Mouse (Mus musculus): ENCODE data around the gene Hras. TPM values are rescaled to one million over a fixed set of nuclear protein-coding genes. Genes with fewer than 3 reads are reported as not detected.

The Hras gene
- polyA plus RNA-seq (2014; fragmentation: Illumina TruSeq; extraction: RNeasy Lipid Tissue Mini Kit (QIAGEN cat#74804); ENCODE audit: low read depth, low replicate concordance): 59.1 TPM

DNA sequence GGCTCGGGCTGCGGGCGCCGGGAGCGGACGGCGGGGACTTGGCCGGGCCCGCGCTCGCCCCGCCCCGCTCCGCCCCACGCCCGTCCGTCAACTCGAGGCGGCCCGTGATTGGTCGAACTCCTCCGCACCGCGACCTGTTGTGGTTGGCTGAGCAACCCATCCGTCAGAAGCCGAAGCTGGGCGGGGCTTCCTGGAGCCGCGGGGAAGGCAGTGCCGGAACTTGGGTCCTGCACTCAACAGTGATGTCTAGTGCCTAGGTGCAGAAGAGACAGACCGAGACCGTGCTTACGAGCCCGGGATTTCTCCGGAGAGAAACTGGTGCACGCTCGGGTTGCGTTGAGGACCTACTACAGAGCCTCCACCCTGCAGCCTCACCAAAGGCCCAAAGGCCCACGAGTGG lies at the start of gene Hras, which contains the start of gene Lrrc56:
Gene Hras, minus strand, starts transcription at position 58 of the 400 bp plus-strand sequence.
Gene Lrrc56, plus strand, starts transcription at position 210 of the 400 bp plus-strand sequence.

DNA sequence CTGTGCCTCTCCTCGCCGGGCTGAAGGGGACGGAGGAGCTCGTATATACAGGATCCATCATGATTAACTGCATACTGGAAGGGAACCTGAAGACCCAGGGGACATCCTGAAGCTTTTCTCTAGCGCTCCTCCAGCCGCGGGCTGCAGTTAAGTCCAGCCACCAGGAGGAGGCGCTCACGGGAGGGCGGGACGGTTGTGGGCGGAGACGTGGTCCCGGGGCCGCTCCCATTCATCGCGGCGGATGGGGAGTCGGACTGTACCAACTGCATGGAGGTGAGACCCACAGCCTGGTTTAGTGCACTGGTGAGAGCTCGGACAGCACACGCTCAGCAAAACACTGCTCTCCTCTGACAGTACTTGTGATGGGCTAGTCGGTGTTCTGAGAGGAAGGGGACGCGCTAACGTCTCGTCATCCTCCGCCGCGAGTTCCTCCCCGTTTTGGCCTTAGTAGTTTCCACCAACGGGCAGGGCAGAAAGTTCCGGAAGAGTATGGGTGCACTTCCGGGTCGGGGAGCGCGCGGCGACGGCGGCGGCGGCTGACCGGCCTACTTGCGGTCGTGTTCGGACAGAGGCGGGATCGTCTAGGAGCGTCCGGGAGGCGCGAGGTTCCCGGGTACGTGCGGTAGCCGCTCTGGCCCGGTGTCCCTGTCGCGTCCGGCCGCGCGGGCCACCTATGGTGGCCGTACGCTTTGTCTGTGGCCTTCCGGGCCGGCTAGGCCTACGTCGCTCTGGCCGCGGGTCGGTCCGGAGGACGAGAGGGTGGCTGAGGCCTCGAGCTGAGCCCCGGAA lies 34.7 kb upstream of the Hras start, which contains the start of gene Phrf1:
Gene Phrf1, plus strand, starts transcription at position 506 of the 789 bp plus-strand sequence.

DNA sequence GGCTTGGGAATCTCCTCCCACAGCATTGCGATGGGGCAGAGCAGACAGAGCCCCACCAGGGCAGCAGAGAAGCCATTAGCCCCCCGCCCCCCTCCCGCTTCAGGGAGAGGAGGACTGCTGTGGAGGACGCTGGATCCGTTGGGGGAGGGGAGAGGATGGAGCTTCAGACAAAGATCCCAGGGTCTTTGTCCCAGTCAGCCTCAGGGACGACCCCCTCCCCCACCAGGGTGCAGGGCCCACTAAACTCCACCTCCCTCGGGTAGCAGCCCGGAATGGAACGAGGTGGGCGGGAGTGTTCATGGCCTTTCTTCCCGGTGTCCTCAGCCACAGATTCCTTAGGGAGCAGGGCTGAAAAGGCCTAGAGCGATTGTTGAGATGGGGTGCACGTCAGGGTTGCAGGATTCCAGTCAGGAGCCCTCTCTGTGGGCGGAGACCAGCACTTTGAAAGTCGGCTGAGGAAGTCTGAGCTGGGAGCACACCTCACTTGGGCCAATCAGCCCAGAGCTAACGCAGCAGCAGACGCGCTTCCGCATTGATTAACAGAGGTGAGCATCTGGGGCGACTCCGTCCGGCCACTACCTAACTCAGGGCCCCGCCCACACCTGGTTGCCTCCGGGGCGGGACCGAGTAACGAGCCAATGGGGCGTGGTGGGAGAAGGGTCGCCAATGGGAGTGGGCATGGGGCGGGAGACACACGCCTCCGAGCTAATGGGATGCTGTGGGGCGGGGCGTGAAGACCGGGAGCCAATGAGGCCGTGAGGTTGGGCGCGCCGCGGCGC lies 21.5 kb upstream of the Hras start, which contains the start of gene Rassf7:
Gene Rassf7, plus strand, starts transcription at position 760 of the 779 bp plus-strand sequence.

DNA sequence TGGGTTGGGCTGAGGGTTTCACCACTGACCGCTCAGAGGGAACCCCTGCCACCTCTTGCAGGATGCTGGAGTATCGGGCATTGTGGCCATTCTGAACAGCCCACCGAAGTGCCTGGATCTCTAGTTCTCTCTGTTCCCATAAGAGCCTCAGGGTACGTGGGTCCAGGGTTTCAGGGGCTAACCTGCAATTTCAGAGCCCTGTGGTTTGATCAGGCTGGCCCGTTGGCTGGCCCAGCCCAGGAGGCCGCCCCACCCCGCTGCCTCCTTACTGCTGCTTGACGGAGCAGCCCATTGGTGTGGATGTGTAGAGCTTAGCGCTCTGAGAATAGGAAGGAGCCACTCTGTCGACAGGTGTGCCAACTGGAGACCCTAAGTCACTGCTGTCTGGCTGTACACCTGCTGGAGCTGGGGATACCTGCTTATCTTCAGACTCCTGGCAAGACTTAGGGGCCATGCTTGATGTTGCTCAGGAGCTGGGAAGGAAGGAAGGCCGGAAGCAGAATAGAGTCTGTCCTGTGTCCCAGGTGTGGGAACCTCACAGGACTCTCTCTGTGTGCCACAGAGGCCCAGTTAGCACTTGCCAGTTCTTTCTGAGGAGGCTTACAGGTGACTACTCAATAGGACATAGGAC lies 19.9 kb upstream of the Hras start, which contains the start of gene Lmntd2:
Gene Lmntd2, minus strand, starts transcription at position 476 of the 631 bp plus-strand sequence.

DNA sequence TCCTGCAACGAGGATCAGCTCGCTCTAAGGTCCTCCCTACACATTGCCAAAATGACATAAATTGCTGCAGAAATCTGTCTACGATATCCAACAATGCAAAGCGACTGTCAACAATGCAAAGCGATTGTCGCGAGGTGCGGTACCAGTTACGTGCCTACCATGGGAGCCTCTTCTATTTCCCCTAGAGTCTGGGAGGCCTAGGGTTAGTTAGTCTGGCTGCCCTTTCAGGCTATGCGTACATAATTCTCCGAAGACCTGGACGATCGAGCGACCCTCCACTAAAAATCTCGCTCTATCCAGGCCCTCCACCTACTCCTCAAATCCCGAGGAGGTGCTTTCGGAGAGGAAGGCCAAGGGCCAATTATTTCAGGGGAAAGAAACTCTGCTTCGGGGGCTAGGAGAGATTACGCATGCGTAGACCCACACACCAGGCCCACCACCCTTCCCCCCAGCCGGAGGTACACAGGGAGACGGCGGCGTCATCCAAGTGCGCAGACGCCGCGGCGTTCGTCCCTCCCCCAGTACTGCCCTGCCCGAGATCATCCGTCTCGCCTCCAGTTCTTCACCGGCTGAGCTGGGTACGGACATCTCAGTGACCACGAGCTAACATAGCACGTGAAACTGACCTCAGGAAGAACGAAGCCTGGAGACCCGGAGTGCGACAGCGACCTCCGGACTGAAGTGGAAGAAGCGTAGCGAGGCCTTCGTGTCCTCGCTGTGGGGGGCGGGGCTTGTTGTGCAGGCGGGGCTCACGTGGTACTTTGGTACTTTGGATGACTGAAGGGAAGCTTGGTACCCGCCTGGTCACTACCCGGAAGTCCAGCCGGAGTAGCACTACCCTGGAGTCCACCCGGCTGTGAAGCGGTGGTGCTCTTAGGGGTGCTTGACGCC lies 21.4 kb downstream of the Hras start, which contains the start of gene Rnh1:
Gene Rnh1, minus strand, starts transcription at position 742 of the 891 bp plus-strand sequence.

Other genes starting within 250 kb of the Hras start
- 0.92 TPM for gene Ifitm5, start 243.7 kb downstream of the Hras start, polyA plus RNA-seq (2014; fragmentation: Illumina TruSeq; extraction: RNeasy Lipid Tissue Mini Kit (QIAGEN cat#74804); ENCODE audit: low read depth, low replicate concordance)
- gene Gm45717, start 238.1 kb downstream of the Hras start, polyA plus RNA-seq (2014; fragmentation: Illumina TruSeq; extraction: RNeasy Lipid Tissue Mini Kit (QIAGEN cat#74804); ENCODE audit: low read depth, low replicate concordance): not detected
- gene Ifitm2, start 238.0 kb downstream of the Hras start, polyA plus RNA-seq (2014; fragmentation: Illumina TruSeq; extraction: RNeasy Lipid Tissue Mini Kit (QIAGEN cat#74804); ENCODE audit: low read depth, low replicate concordance): 168 TPM
- gene Ifitm1, start 226.8 kb downstream of the Hras start, polyA plus RNA-seq (2014; fragmentation: Illumina TruSeq; extraction: RNeasy Lipid Tissue Mini Kit (QIAGEN cat#74804); ENCODE audit: low read depth, low replicate concordance): 10.8 TPM
- gene Ifitm3, start 183.2 kb downstream of the Hras start, polyA plus RNA-seq (2014; fragmentation: Illumina TruSeq; extraction: RNeasy Lipid Tissue Mini Kit (QIAGEN cat#74804); ENCODE audit: low read depth, low replicate concordance): 220 TPM
- gene Ifitm6, start 176.1 kb downstream of the Hras start, polyA plus RNA-seq (2014; fragmentation: Illumina TruSeq; extraction: RNeasy Lipid Tissue Mini Kit (QIAGEN cat#74804); ENCODE audit: low read depth, low replicate concordance): 0.84 TPM
- gene Gm17387, start 164.9 kb downstream of the Hras start, polyA plus RNA-seq (2014; fragmentation: Illumina TruSeq; extraction: RNeasy Lipid Tissue Mini Kit (QIAGEN cat#74804); ENCODE audit: low read depth, low replicate concordance): not detected
- gene B4galnt4, start 132.9 kb downstream of the Hras start, polyA plus RNA-seq (2014; fragmentation: Illumina TruSeq; extraction: RNeasy Lipid Tissue Mini Kit (QIAGEN cat#74804); ENCODE audit: low read depth, low replicate concordance): not detected
- not detected for gene Pkp3, start 115.8 kb downstream of the Hras start, polyA plus RNA-seq (2014; fragmentation: Illumina TruSeq; extraction: RNeasy Lipid Tissue Mini Kit (QIAGEN cat#74804); ENCODE audit: low read depth, low replicate concordance)
- 8.4 TPM for gene Sigirr, start 93.4 kb downstream of the Hras start, polyA plus RNA-seq (2014; fragmentation: Illumina TruSeq; extraction: RNeasy Lipid Tissue Mini Kit (QIAGEN cat#74804); ENCODE audit: low read depth, low replicate concordance)
- gene Ano9, start 76.2 kb downstream of the Hras start, polyA plus RNA-seq (2014; fragmentation: Illumina TruSeq; extraction: RNeasy Lipid Tissue Mini Kit (QIAGEN cat#74804); ENCODE audit: low read depth, low replicate concordance): not detected
- 29.2 TPM for gene Ptdss2, start 71.6 kb downstream of the Hras start, polyA plus RNA-seq (2014; fragmentation: Illumina TruSeq; extraction: RNeasy Lipid Tissue Mini Kit (QIAGEN cat#74804); ENCODE audit: low read depth, low replicate concordance)
- 69.3 TPM for gene Rnh1, start 21.1 kb downstream of the Hras start, polyA plus RNA-seq (2014; fragmentation: Illumina TruSeq; extraction: RNeasy Lipid Tissue Mini Kit (QIAGEN cat#74804); ENCODE audit: low read depth, low replicate concordance)
- gene Lrrc56, start 152 bp upstream of the Hras start, polyA plus RNA-seq (2014; fragmentation: Illumina TruSeq; extraction: RNeasy Lipid Tissue Mini Kit (QIAGEN cat#74804); ENCODE audit: low read depth, low replicate concordance): 2.6 TPM
- not detected for gene Lmntd2, start 20.1 kb upstream of the Hras start, polyA plus RNA-seq (2014; fragmentation: Illumina TruSeq; extraction: RNeasy Lipid Tissue Mini Kit (QIAGEN cat#74804); ENCODE audit: low read depth, low replicate concordance)
- gene Rassf7, start 21.9 kb upstream of the Hras start, polyA plus RNA-seq (2014; fragmentation: Illumina TruSeq; extraction: RNeasy Lipid Tissue Mini Kit (QIAGEN cat#74804); ENCODE audit: low read depth, low replicate concordance): 0.39 TPM
- 22.9 TPM for gene Phrf1, start 34.8 kb upstream of the Hras start, polyA plus RNA-seq (2014; fragmentation: Illumina TruSeq; extraction: RNeasy Lipid Tissue Mini Kit (QIAGEN cat#74804); ENCODE audit: low read depth, low replicate concordance)
- 10.7 TPM for gene Irf7, start 72.5 kb upstream of the Hras start, polyA plus RNA-seq (2014; fragmentation: Illumina TruSeq; extraction: RNeasy Lipid Tissue Mini Kit (QIAGEN cat#74804); ENCODE audit: low read depth, low replicate concordance)
- gene Cdhr5, start 82.8 kb upstream of the Hras start, polyA plus RNA-seq (2014; fragmentation: Illumina TruSeq; extraction: RNeasy Lipid Tissue Mini Kit (QIAGEN cat#74804); ENCODE audit: low read depth, low replicate concordance): not detected
- gene Sct, start 85.1 kb upstream of the Hras start, polyA plus RNA-seq (2014; fragmentation: Illumina TruSeq; extraction: RNeasy Lipid Tissue Mini Kit (QIAGEN cat#74804); ENCODE audit: low read depth, low replicate concordance): not detected
- not detected for gene Drd4, start 98.0 kb upstream of the Hras start, polyA plus RNA-seq (2014; fragmentation: Illumina TruSeq; extraction: RNeasy Lipid Tissue Mini Kit (QIAGEN cat#74804); ENCODE audit: low read depth, low replicate concordance)
- gene Deaf1, start 133.7 kb upstream of the Hras start, polyA plus RNA-seq (2014; fragmentation: Illumina TruSeq; extraction: RNeasy Lipid Tissue Mini Kit (QIAGEN cat#74804); ENCODE audit: low read depth, low replicate concordance): 17.7 TPM
- 27.8 TPM for gene Tmem80, start 133.7 kb upstream of the Hras start, polyA plus RNA-seq (2014; fragmentation: Illumina TruSeq; extraction: RNeasy Lipid Tissue Mini Kit (QIAGEN cat#74804); ENCODE audit: low read depth, low replicate concordance)
- 4.6 TPM for gene Eps8l2, start 144.9 kb upstream of the Hras start, polyA plus RNA-seq (2014; fragmentation: Illumina TruSeq; extraction: RNeasy Lipid Tissue Mini Kit (QIAGEN cat#74804); ENCODE audit: low read depth, low replicate concordance)
- 127 TPM for gene Taldo1, start 198.2 kb upstream of the Hras start, polyA plus RNA-seq (2014; fragmentation: Illumina TruSeq; extraction: RNeasy Lipid Tissue Mini Kit (QIAGEN cat#74804); ENCODE audit: low read depth, low replicate concordance)
- 15.8 TPM for gene Gatd1, start 220.1 kb upstream of the Hras start, polyA plus RNA-seq (2014; fragmentation: Illumina TruSeq; extraction: RNeasy Lipid Tissue Mini Kit (QIAGEN cat#74804); ENCODE audit: low read depth, low replicate concordance)
- 2.8 TPM for gene Cend1, start 235.5 kb upstream of the Hras start, polyA plus RNA-seq (2014; fragmentation: Illumina TruSeq; extraction: RNeasy Lipid Tissue Mini Kit (QIAGEN cat#74804); ENCODE audit: low read depth, low replicate concordance)
- 48.3 TPM for gene Slc25a22, start 243.9 kb upstream of the Hras start, polyA plus RNA-seq (2014; fragmentation: Illumina TruSeq; extraction: RNeasy Lipid Tissue Mini Kit (QIAGEN cat#74804); ENCODE audit: low read depth, low replicate concordance)